Mouse (Mus musculus) brown adipose tissue, adult 24 weeks (tissue): Measurements from ENCODE around the gene Eaf1. TPM values are rescaled to one million over a fixed set of nuclear protein-coding genes. Genes with fewer than 3 reads are reported as not detected.

Source experiments
- H3K27ac ChIP-seq: fragments of 200-500 bp; replicated peaks from 2 replicates; pipeline ENCODE4 v1.5.1; 2012; ENCODE audit warnings: low read depth, mild to moderate bottlenecking, low read length
- H3K4me1 ChIP-seq: fragments of 200-500 bp; 2 replicates; pipeline ENCODE4 v1.6.1; 2012; ENCODE audit warnings: low read length, mixed read lengths; ENCODE audit not compliant: control insufficient read depth, insufficient read depth, insufficient read length
- H3K4me3 ChIP-seq: fragments of 200-500 bp; 2 replicates; pipeline ENCODE4 v1.5.1; 2012; ENCODE audit warnings: low read depth, mild to moderate bottlenecking, low read length, moderate library complexity; ENCODE audit not compliant: insufficient read depth
- polyA plus RNA-seq: library from polyadenylated mRNA; stranded (reverse); fragments of >200 nt; gene quantifications from 2 replicates; pipeline ENCODE4 v1.2.4, GENCODE M21; 2012; ENCODE audit not compliant: missing spikeins, insufficient read depth, insufficient read length

The Eaf1 gene
- polyA plus RNA-seq, 1 experiment: 8.2 TPM

DNA sequence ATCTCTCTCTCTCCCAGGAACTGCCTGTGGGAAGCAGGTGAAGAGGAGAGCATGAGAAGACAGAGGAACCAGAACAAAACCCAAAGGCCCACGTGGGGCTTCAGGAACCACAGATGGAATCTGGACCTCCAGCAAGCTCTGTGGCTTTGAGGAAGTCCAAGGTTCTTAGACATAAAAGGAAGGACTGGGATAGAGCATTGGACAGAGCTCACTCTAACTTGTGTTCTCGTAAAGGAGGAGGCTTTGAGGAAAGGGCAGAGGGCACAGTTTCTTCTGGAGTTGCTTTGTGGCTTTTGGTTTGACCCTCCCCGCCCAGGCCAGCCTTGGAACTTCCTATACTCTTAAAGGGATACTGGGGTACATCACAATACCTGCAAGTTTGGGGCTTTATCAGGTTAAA lies 38.5 kb downstream of the Eaf1 start:
- Histone ChIP-seq H3K4me3 (no peak overlapping the region), H3K27ac (no peak overlapping the region), H3K4me1 (peaks cover 10% of the 10 kb centered on the region; the same call in 1 of the 2 replicates)

DNA sequence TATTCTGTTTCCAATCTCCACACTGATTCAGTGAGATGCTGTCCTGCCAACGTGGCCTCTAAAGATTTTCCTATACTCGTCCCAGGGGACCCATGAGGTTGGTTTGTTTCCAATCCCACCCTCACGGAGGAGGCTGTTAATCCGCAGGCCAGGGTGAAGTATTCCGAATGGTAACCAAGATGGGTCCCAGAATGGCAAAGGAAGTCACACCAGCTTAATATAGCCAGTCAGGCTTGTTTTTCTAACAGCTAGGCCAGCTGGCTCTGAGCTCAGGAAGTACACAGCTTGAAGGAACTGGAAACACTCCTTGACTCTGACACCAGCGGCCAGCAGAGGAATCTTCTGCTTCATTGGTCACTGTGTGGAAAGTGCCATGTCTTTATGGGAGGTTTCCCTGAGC lies 43.1 kb downstream of the Eaf1 start:
- Histone ChIP-seq H3K4me1 (no peaks in the 10 kb centered on the region), H3K4me3 (no peak overlapping the region), H3K27ac (no peak overlapping the region)

DNA sequence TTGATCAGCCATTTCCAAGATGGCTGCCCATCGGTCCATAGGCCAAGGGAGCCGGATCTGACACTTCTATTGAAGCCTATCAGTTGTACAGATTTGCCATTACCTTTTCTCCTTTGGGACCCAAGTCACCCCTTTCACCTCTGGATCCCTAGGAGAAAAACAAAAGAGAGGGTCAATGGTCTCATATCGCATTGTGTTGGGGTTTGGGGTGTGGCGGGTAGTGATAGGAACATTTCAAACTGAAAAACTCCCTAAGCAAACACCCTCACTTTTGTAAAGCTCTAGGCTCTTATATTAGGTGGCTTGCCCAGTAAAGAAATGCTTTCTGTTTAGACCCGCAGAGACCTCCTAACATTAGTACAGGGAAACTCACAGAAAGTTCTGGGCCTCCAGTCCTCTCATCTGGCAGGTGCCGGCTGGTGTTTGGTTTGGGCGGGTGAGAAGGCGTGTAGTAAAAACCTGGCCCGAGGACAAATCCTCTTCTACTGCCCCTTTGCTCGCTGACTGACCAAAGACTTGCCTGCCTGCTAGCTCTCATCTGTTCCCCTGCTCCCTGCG lies 49.8 kb downstream of the Eaf1 start:
- Histone ChIP-seq H3K27ac (no peak overlapping the region), H3K4me1 (no peaks in the 10 kb centered on the region), H3K4me3 (no peak overlapping the region)

DNA sequence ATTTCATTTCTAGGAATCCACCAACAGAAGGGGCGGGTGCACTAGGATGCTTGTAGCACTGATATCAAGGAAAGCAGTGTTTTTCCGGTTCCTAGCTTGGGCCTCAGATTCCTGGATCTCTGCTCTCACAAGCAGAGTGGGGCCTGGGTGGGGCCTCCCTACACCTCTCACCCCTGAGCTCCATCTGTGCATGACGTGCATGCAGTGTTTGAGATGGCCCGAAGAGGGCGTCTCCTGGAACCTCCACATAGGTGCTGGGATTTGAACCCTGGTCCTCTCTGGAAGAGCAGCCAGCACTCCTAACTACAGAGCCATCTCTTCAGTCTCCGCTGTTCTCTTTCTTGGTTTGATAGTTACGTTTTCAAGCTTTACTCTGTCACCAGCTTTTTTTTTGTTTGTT lies 60.8 kb downstream of the Eaf1 start:
- Histone ChIP-seq H3K4me3 (no peak overlapping the region), H3K4me1 (peaks cover 3% of the 10 kb centered on the region; the same call in 1 of the 2 replicates), H3K27ac (no peak overlapping the region)

DNA sequence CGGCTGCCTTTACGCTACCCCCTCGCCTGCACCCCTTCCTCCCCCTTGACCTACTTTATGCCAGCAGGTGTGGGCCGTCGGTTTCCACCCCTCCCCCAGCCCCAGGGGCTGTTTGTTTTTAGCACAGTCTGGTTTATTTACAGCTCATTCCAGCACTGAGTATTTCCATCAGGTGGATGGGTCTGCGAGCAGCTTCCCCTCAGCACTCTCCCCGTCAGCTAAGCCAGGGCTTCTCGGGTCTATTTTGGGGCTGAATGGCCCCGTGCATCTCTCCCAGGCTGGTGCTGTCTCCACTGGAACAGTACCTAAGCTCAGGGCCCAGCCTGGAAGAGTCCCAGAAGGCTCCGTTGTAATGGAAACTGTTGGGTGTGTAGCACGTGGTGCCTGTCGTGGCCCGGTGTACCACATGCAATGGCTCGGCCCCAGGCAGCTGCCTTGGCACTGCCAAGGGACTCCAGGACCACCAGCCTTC lies 61.8 kb downstream of the Eaf1 start:
- no peak overlapping the region for H3K27ac ChIP-seq
- H3K4me3 ChIP-seq: no peak overlapping the region
- H3K4me1 ChIP-seq: peaks cover 9% of the 10 kb centered on the region; the same call in 1 of the 2 replicates

DNA sequence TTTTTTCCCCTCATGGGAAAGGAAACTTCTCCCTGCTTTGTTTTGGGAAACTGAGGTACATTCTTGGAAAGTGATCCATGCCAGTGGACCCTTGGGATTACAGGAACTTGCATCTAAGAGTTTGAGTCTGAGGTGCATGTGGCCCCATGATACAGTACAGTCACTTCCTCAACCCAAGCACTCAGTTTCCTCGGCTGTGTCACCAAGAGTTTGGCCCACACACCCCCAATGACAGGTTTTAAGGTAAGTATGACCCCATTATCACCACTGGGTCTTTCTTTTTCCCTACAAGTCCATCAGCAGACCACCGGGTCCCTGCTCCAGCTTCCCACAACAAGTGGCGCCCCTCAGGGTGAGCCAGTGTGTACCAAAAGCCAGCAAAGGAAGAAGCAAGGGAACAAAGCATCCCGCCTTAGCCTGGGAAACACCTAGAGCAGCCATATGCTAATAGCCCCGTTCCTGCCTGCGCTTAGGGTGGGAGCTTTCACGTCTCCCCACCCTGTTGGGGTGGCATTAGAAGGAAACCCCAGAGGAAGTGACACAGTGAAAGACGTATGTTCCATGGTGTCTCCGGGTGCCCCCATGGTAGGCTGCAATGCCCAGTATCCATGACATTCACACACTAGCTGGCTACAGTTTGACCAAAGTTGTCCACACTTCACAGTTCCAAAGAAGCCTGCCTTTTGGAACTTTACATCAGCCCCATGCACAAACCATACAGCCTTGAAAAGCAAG lies 62.5 kb downstream of the Eaf1 start:
- H3K4me1 ChIP-seq: peaks cover 10% of the 10 kb centered on the region; the same call in 1 of the 2 replicates
- H3K27ac ChIP-seq: no peak overlapping the region
- no peak overlapping the region for H3K4me3 ChIP-seq

DNA sequence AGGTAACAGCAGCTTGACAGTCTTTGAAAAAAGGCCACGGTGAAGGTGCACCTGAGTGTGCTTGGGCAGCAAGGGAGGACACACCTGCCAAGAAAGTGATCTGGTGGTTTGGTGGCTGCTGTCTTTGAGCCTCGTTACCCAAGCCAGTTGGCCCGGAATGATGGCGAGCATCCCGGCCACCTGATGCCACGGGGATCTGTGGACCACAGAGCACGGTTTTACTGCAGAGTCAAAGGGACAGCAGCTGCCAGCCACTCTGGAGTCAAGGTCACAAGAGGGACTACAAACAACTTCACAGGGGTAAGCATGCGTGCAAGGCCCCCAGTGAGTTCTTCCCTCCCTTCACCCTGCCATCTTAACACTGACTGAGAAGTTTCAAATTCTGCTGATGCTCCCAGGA lies 63.1 kb downstream of the Eaf1 start:
- Histone ChIP-seq H3K27ac (no peak overlapping the region), H3K4me3 (no peak overlapping the region), H3K4me1 (peaks cover 10% of the 10 kb centered on the region; the same call in 1 of the 2 replicates)

DNA sequence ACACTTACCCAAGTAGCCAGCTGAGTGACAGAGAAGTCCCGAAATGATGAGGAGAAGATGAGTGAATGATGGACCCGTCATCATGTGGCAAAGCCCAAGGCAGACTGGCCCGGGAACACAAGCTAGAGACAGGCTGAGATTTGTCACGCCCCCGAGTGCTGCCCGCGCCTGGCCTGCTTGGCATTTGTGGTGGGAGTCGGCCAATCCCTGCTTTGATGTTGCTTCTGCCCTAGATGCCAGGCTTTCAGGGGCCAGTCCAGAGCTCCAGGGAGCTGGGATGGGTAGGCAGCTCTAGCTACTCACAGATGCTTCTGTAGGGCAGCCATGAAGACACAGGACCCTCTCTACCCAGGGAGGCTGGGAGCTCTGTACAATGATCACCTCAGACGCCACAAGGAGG lies 63.6 kb downstream of the Eaf1 start:
- H3K27ac ChIP-seq: no peak overlapping the region
- H3K4me1 ChIP-seq: peaks cover 10% of the 10 kb centered on the region; the same call in 1 of the 2 replicates
- H3K4me3 ChIP-seq: no peak overlapping the region

DNA sequence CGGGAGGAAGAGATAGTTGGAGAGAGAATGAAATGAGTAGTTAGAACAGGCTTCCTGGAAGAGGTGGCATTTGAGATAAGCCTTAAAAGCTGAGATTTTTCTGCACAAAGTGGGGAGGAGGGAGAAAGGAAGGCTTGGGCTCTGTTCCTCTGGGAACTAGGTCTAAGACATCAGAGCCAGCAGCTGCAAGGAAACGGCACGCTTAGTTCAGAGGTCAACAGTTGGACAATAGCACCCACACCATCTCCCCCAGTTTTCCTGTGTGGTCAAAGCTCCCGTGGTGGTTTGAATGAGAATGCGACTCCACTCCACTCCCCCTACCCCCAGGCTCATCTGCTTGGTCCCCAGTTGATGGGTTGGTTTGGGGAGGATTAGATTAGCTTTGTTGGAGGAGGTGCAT lies 65.0 kb downstream of the Eaf1 start:
- H3K4me3 ChIP-seq: no peak overlapping the region
- no peak overlapping the region for H3K27ac ChIP-seq

More for the DNA sequence above, 65.0 kb downstream of the Eaf1 start:
- peaks cover 13% of the 10 kb centered on the region; the same call in 1 of the 2 replicates for H3K4me1 ChIP-seq

Other genes with a start within 250 kb of the Eaf1 start
- 7.3 and 9.9 TPM in 2 replicates for gene Phf7, start 243.1 kb upstream of the Eaf1 start, polyA plus RNA-seq
- gene Bap1, start 242.9 kb upstream of the Eaf1 start, polyA plus RNA-seq: 17.8 and 22.0 TPM in 2 replicates
- not detected in 2 replicates for gene Dnah1, start 170.5 kb upstream of the Eaf1 start, polyA plus RNA-seq
- gene Capn7, start 157.8 kb upstream of the Eaf1 start, polyA plus RNA-seq: 14.9 and 16.9 TPM in 2 replicates
- gene Sh3bp5, start 58.3 kb upstream of the Eaf1 start, polyA plus RNA-seq: 65.9 and 67.5 TPM in 2 replicates
- gene Mettl6, start 641 bp downstream of the Eaf1 start, polyA plus RNA-seq: 16.9 TPM in 2 replicates
- gene Colq, start 96.9 kb downstream of the Eaf1 start, polyA plus RNA-seq: not detected in 2 replicates
- gene Gm49387, start 146.5 kb downstream of the Eaf1 start, polyA plus RNA-seq: not detected in 2 replicates
- 27.9 and 30.4 TPM in 2 replicates for gene Btd, start 146.6 kb downstream of the Eaf1 start, polyA plus RNA-seq
- gene Hacl1, start 146.9 kb downstream of the Eaf1 start, polyA plus RNA-seq: 77.1 and 106 TPM in 2 replicates